Mouse (Mus musculus) neutrophil, adult 59 days (primary cell): ENCODE results near the gene Gm21836. TPM values are rescaled to one million over a fixed set of nuclear protein-coding genes. Genes with fewer than 3 reads are reported as not detected.

Experiments used
- total RNA-seq, 2 experiments: library from RNA; stranded (reverse); gene quantifications; 1 replicate in 1 of 2; 2 replicates in 1 of 2; pipeline ENCODE4 v1.2.4; 2023

The Gm21836 gene
- not detected for total RNA-seq

DNA sequence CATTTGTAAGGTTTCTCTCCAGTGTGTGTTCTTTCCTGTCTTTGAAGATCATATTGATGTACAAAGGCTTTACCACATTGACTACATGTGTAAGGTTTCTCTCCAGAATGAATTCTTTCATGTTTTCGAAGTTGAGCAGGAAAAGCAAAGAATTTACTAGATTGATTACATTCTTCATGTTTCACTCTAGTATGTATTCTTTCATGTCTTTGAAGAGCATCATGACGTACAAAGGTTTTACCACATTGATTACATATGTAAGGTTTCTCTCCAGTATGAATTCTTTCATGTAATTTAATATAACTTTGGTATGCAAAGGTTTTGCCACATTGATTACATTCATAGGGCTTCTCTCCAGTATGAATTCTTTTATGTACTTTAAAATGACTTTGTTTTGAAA is at the start of gene Gm21836:
Gm21836 (minus strand) TSS at position 101 of the 400 bp plus-strand sequence.

DNA sequence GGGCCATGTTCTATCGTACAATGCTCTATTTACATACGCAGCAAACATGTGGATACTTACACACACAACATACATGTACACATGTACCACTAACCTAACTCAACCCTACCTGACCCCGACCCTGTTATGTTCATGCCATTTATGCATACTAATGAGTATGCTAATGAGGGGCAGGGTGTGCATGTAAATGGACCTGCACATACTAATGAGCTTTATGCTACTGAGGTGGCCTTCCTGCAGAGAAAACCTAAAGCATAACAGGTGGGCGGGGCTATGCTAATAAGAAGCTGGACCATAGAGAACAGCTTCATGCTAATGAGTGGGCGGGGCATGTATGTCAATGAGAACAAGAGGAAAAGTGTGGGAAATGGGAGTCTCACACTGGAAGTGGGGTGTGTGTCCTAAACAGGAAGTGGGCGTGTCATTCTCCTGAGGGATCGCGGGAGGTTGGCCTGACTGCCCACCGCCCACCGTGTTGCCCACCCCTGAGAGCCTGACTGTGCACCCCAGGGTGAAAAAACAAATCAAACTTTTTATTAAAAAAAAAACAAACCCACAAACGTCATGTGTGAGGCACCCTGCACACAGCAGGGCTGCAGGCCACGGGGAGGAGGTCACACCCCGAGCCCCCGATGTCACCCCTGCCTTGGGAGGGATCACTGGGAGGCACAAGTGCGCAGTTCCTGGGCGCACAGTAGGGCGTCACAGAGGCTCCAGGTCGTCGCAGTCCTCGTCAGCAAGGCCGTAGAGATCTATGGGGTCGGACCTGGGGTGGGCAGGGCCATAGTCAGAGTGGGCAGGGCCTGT is 17.3 kb downstream of the Gm21836 start, which contains the start of gene Ppp2r3d:
Ppp2r3d (minus strand) TSS at position 803 of the 807 bp plus-strand sequence.

Other genes with a start within 250 kb of the Gm21836 start
- 10 to 100 TPM in 1 of 2 experiments, 1 to 10 TPM in 1; 7.2 to 11.6 TPM for gene 2010315B03Rik, start 181.1 kb downstream of the Gm21836 start, total RNA-seq
- gene Ppp2r3d, start 16.9 kb downstream of the Gm21836 start, total RNA-seq = 100 to 1,000 TPM; 169 to 177 TPM